Mouse (Mus musculus): ENCODE data around the gene Wdr63. TPM values are rescaled to one million over a fixed set of nuclear protein-coding genes. Genes with fewer than 3 reads are reported as not detected.

Wdr63 gene
- polyA plus RNA-seq, 1 experiment from 2014 or later = 1.4 TPM

DNA sequence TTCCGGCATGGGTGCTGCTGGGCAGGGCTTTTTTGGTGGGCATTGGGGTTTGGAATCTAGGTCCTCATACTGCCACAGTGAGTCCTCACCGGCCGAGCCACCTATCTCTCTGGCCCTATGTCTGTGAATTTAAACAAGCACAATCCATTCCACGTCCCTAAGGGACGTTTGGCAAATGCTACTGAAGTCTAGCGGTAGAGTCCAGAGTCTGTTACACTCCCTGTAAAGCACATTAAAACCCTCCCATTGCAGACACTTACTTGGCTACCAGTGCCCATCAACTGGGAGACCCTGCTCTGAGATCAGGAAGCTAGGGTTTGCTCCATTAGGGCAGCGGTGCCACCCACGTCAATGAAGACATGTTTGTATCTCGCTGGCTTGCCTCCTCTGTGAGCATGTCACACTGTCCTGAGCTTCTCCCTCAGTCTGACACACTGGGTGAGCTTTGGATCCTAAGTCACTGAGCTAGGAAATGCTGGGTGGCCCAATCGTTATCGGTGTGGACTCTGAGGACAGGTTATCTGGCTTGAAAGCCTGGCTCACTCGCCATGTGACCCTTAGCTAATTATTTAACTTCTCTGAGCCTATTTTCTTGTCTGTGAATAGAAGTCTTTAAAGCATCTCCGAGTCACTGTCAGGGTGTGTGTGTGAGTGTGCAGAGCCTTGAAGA is 16.8 kb downstream of the Wdr63 start:
- H3K4me2 ChIP-seq (replicated peaks) = no peak overlapping the region
- H3K36me3 ChIP-seq = no peaks in the 10 kb centered on the region
- WGBS = 87% methylated on average over 13 of the region's 13 CpGs
- no peaks in the 10 kb centered on the region for H3K27me3 ChIP-seq
- ATAC-seq (replicated peaks) = no peak
- H3K27ac ChIP-seq (replicated peaks) = no peak overlapping the region
- no peak overlapping the region for H3K4me3 ChIP-seq
- no peaks in the 10 kb centered on the region for H3K4me1 ChIP-seq
- no peak overlapping the region for H3K9ac ChIP-seq (replicated peaks)
- no peaks in the 10 kb centered on the region for H3K9me3 ChIP-seq

- ATAC-seq (replicated peaks) = no peak
- Histone ChIP-seq H3K4me3 (no peak overlapping the region), H3K9ac (replicated peaks) (no peak overlapping the region), H3K4me2 (replicated peaks) (no peak overlapping the region), H3K4me1 (no peaks in the 10 kb centered on the region), H3K9me3 (no peaks in the 10 kb centered on the region), H3K36me3 (no peaks in the 10 kb centered on the region), H3K27me3 (no peaks in the 10 kb centered on the region), H3K27ac (replicated peaks) (no peak overlapping the region)
- 91% methylated on average over 12 of the region's 12 CpGs for whole genome bisulfite sequencing
Observed at GRCm38 (mm10) chr3:146080241-146080640, 27.7 kb downstream of the Wdr63 start.

DNA sequence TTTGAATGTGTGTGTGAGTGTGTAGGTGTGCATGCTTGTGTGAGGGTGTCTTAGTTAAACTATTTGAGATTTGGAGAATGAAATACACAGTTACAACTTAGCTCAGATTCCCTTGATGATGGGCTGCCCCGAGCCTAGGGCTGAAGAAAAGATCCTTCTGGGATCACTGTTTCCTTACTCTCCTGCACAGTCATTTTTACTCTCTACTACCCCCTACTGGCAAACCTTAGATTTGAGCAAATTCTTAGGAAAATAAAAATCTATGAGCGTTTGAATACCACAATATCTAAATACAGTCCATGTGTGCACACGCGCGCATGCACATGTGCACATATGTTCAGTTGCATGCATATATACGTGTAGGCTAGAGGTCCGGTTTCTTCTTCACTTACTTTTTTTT is 35.1 kb downstream of the Wdr63 start:
- WGBS = 73% methylated on average over 7 of the region's 7 CpGs

DNA sequence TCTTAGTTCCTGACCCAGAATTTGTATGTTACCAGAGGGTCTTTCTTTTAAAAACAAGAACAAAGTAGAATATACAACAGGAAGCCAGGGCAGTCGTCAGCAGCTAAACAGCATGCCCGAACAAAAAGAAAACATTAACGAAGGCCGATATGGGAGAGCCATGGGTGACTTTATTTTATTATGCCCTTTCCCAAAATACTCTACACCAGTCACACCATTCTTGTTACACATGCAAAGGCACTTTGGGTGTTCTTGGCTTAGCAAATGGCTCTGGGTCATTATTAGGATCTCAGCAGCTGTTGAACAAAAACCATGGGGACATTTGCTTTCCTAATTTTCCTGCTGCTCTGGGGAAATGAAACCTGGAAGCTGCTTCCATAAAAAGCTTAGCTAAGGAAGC is 38.7 kb downstream of the Wdr63 start:
- Histone ChIP-seq H3K9me3 (no peaks in the 10 kb centered on the region), H3K27ac (replicated peaks) (no peak overlapping the region), H3K4me3 (no peak overlapping the region), H3K36me3 (no peaks in the 10 kb centered on the region), H3K4me2 (replicated peaks) (no peak overlapping the region), H3K9ac (replicated peaks) (no peak overlapping the region), H3K27me3 (no peaks in the 10 kb centered on the region), H3K4me1 (no peaks in the 10 kb centered on the region)
- ATAC-seq (replicated peaks) = no peak
- 47% methylated on average over 4 of the region's 4 CpGs for WGBS

More for the DNA sequence above, 35.1 kb downstream of the Wdr63 start:
- H3K27me3 ChIP-seq = no peaks in the 10 kb centered on the region
- no peak overlapping the region for H3K27ac ChIP-seq (replicated peaks)
- peak; percentile 38; the same call in 1 of the 2 replicates for ATAC-seq (replicated peaks)
- no peak overlapping the region for H3K9ac ChIP-seq (replicated peaks)
- H3K4me2 ChIP-seq (replicated peaks) = no peak overlapping the region
- no peaks in the 10 kb centered on the region for H3K4me1 ChIP-seq
- no peaks in the 10 kb centered on the region for H3K9me3 ChIP-seq
- H3K4me3 ChIP-seq = no peak overlapping the region
- H3K36me3 ChIP-seq = no peaks in the 10 kb centered on the region

GRCm38 (mm10) chr3:146063146-146063545 is 44.8 kb downstream of the Wdr63 start:
- Histone ChIP-seq H3K9ac (replicated peaks) (no peak overlapping the region), H3K9me3 (no peaks in the 10 kb centered on the region), H3K36me3 (no peaks in the 10 kb centered on the region), H3K4me2 (replicated peaks) (no peak overlapping the region), H3K27me3 (no peaks in the 10 kb centered on the region), H3K4me1 (no peaks in the 10 kb centered on the region), H3K4me3 (no peak overlapping the region), H3K27ac (replicated peaks) (no peak overlapping the region)
- WGBS = 91% methylated on average over 11 of the region's 11 CpGs
- no peak for ATAC-seq (replicated peaks)

GRCm38 (mm10) chr3:146059356-146059926 is 48.5 kb downstream of the Wdr63 start:
- H3K4me1 ChIP-seq = no peaks in the 10 kb centered on the region
- no peaks in the 10 kb centered on the region for H3K27me3 ChIP-seq
- H3K9me3 ChIP-seq = no peaks in the 10 kb centered on the region
- 85% methylated on average over 15 of the region's 15 CpGs for WGBS
- no peaks in the 10 kb centered on the region for H3K36me3 ChIP-seq
- no peak for ATAC-seq (replicated peaks)
- no peak overlapping the region for H3K9ac ChIP-seq (replicated peaks)
- no peak overlapping the region for H3K4me3 ChIP-seq
- no peak overlapping the region for H3K4me2 ChIP-seq (replicated peaks)
- no peak overlapping the region for H3K27ac ChIP-seq (replicated peaks)

DNA sequence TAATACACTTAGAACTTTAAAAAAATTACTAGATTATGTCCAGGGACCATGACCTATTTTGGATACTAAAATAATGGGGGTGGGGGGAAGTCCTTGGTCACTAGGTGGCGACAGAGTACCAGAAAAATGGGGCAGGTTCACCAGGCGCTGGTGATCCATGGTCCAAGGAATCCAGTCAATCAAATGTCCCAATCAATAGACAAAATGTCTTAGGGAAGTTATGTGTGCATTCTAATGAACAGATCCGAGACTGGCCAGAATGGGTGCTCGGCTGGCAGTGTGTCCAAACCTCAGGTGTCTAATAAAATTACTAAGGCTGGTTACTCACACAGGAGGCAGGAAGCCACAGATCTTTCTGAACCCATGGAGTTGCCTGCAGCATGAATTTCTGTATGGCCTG is 49.7 kb downstream of the Wdr63 start:
- Histone ChIP-seq H3K4me2 (replicated peaks) (no peak overlapping the region), H3K9ac (replicated peaks) (no peak overlapping the region), H3K36me3 (no peaks in the 10 kb centered on the region), H3K4me1 (no peaks in the 10 kb centered on the region), H3K9me3 (no peaks in the 10 kb centered on the region), H3K27ac (replicated peaks) (no peak overlapping the region), H3K27me3 (no peaks in the 10 kb centered on the region), H3K4me3 (no peak overlapping the region)
- WGBS = 10% methylated on average over 4 of the region's 4 CpGs
- ATAC-seq (replicated peaks) = no peak

- H3K27ac ChIP-seq (replicated peaks) = no peak overlapping the region
- no peak overlapping the region for H3K9ac ChIP-seq (replicated peaks)
- H3K36me3 ChIP-seq = no peaks in the 10 kb centered on the region
- WGBS = 81% methylated on average over 7 of the region's 7 CpGs
- no peak overlapping the region for H3K4me3 ChIP-seq
- no peaks in the 10 kb centered on the region for H3K4me1 ChIP-seq
- no peak overlapping the region for H3K4me2 ChIP-seq (replicated peaks)
- no peaks in the 10 kb centered on the region for H3K9me3 ChIP-seq
- ATAC-seq (replicated peaks) = no peak
- no peaks in the 10 kb centered on the region for H3K27me3 ChIP-seq
Observed at GRCm38 (mm10) chr3:146057131-146057530, 50.8 kb downstream of the Wdr63 start.

GRCm38 (mm10) chr3:146053873-146054272 is 54.1 kb downstream of the Wdr63 start:
- no peaks in the 10 kb centered on the region for H3K9me3 ChIP-seq
- H3K4me3 ChIP-seq = no peak overlapping the region
- no peak overlapping the region for H3K4me2 ChIP-seq (replicated peaks)
- 79% methylated on average over 2 of the region's 2 CpGs for WGBS
- no peak overlapping the region for H3K9ac ChIP-seq (replicated peaks)
- no peaks in the 10 kb centered on the region for H3K36me3 ChIP-seq
- H3K27ac ChIP-seq (replicated peaks) = no peak overlapping the region
- ATAC-seq (replicated peaks) = no peak
- no peaks in the 10 kb centered on the region for H3K27me3 ChIP-seq
- H3K4me1 ChIP-seq = peaks cover 11% of the 10 kb centered on the region

DNA sequence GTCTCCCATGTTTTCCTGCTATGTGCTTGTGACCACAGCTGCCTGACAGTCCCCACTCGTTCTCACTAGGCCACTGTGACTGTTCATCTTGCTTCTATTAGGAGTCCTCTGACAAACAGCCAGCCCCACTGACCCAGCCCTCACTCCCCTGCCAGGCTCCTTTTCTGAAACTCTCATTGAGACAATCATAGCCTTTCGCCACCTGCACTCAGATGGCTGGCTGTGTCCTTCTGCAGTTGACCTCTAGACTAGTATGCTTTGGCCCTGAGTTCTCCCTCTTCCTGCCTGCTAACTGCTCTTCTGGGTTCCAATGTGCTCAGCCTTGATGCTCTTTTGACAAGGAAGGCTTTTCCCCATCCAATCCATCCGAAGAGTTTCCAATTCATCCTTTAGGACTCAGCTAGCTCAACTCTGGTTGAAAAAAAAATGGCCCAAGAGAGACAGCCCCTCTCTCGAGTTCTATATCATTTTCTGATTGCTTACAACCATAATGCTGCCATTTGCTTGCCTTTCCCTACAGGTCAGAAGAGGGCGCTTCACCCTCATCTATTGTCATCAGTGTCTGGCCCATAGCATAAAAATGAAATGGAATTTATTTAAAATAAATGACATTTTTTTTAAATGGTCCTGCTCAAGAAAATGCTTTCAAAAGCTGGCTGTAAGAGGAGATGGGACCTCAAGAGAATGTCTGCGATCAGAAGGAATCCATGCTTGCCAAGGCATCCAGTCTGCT is 54.7 kb downstream of the Wdr63 start:
- H3K27ac ChIP-seq (replicated peaks) = no peak overlapping the region
- H3K4me1 ChIP-seq = peaks cover 11% of the 10 kb centered on the region
- no peaks in the 10 kb centered on the region for H3K36me3 ChIP-seq
- 69% methylated on average over 6 of the region's 6 CpGs for WGBS
- no peaks in the 10 kb centered on the region for H3K27me3 ChIP-seq
- no peak for ATAC-seq (replicated peaks)
- no peak overlapping the region for H3K4me2 ChIP-seq (replicated peaks)
- H3K9ac ChIP-seq (replicated peaks) = no peak overlapping the region
- H3K9me3 ChIP-seq = no peaks in the 10 kb centered on the region
- H3K4me3 ChIP-seq = no peak overlapping the region

GRCm38 (mm10) chr3:146051277-146052007 is 56.5 kb downstream of the Wdr63 start:
- ATAC-seq (replicated peaks) = peak; percentile 91
- H3K9ac ChIP-seq (replicated peaks) = no peak overlapping the region
- WGBS = 19% methylated on average over 11 of the region's 11 CpGs
- H3K4me2 ChIP-seq (replicated peaks) = no peak overlapping the region
- no peaks in the 10 kb centered on the region for H3K9me3 ChIP-seq
- no peak overlapping the region for H3K27ac ChIP-seq (replicated peaks)
- no peaks in the 10 kb centered on the region for H3K36me3 ChIP-seq
- no peak overlapping the region for H3K4me3 ChIP-seq
- peaks cover 11% of the 10 kb centered on the region for H3K4me1 ChIP-seq
- no peaks in the 10 kb centered on the region for H3K27me3 ChIP-seq

- H3K4me1 ChIP-seq = peaks cover 11% of the 10 kb centered on the region
- 94% methylated on average over 5 of the region's 5 CpGs for WGBS
- H3K27ac ChIP-seq (replicated peaks) = no peak overlapping the region
- ATAC-seq (replicated peaks) = no peak
- H3K27me3 ChIP-seq = no peaks in the 10 kb centered on the region
- no peak overlapping the region for H3K9ac ChIP-seq (replicated peaks)
- no peak overlapping the region for H3K4me3 ChIP-seq
- H3K4me2 ChIP-seq (replicated peaks) = no peak overlapping the region
- no peaks in the 10 kb centered on the region for H3K9me3 ChIP-seq
- H3K36me3 ChIP-seq = no peaks in the 10 kb centered on the region
Observed at GRCm38 (mm10) chr3:146049951-146050350, 58.0 kb downstream of the Wdr63 start.

Data from forebrain, embryonic 15.5 days (tissue).